Mouse (Mus musculus) limb, embryonic 11.5 days (tissue): ENCODE measurements around the gene Lcn6. TPM values are rescaled to one million over a fixed set of nuclear protein-coding genes. Genes with fewer than 3 reads are reported as not detected.
A peak's percentile ranks its signal among the peaks of the same experiment; 100 is the strongest.

Source experiments
- ATAC-seq: fragments of 200-750 bp; cut with Nextera tagmentation; 2 replicates; pipeline ENCODE4 v1.8.0; 2017; ENCODE audit warnings: low read depth; ENCODE audit not compliant: insufficient number of reproducible peaks, low FRiP score, low TSS enrichment
- DNase-seq: peaks from one replicate; pipeline ENCODE4 v3.0.0-alpha.2; 2015; ENCODE audit warnings: low spot score
- H3K27ac ChIP-seq: fragments of 300-500 bp; sonication (generic); replicated peaks from 2 replicates; pipeline ENCODE4 v1.5.1; 2014; ENCODE audit warnings: low read depth, mild to moderate bottlenecking, low read length
- H3K27me3 ChIP-seq: fragments of 300-500 bp; sonication (generic); 2 replicates; pipeline ENCODE4 v1.6.1; 2014; ENCODE audit warnings: mild to moderate bottlenecking, low read length, mixed read lengths; ENCODE audit not compliant: control insufficient read depth, insufficient read depth
- H3K36me3 ChIP-seq: fragments of 300-500 bp; sonication (generic); 2 replicates; pipeline ENCODE4 v1.6.1; 2014; ENCODE audit warnings: mild to moderate bottlenecking, low read length, moderate library complexity, mixed read lengths; ENCODE audit not compliant: control insufficient read depth, insufficient read depth
- H3K4me1 ChIP-seq: fragments of 300-500 bp; sonication (generic); 2 replicates; pipeline ENCODE4 v1.6.1; 2014; ENCODE audit warnings: low read length, mixed read lengths; ENCODE audit not compliant: control insufficient read depth, insufficient read depth
- H3K4me2 ChIP-seq: fragments of 300-500 bp; sonication (generic); 2 replicates; pipeline ENCODE4 v1.6.1; 2014; ENCODE audit warnings: low read depth, mild to moderate bottlenecking, moderate library complexity; ENCODE audit not compliant: severe bottlenecking
- H3K4me3 ChIP-seq: fragments of 300-500 bp; sonication (generic); 2 replicates; pipeline ENCODE4 v1.5.1; 2014; ENCODE audit warnings: low read depth, low read length
- H3K9ac ChIP-seq: fragments of 300-500 bp; sonication (generic); 2 replicates; pipeline ENCODE4 v1.6.1; 2014; ENCODE audit warnings: mild to moderate bottlenecking, low read length
- H3K9me3 ChIP-seq: fragments of 300-500 bp; sonication (generic); 2 replicates; pipeline ENCODE4 v1.6.1; 2016; ENCODE audit warnings: low read length; ENCODE audit not compliant: control insufficient read depth
- WGBS: fragments of 180-500 bp; shearing (Covaris S2); extraction: QIAGEN DNeasy Blood & Tissue Kit; methylation state at CpG from one replicate; pipeline ENCODE4 v1.1.7; 2014; 5-methylcytosine and 5-hydroxymethylcytosine counted together
- polyA plus RNA-seq: library from polyadenylated mRNA; unstranded; fragments of >200 nt; fragmentation: Nextera tagmentation; extraction: Ambion mirVana; gene quantifications from 2 replicates; pipeline ENCODE4 v1.2.1, GENCODE M21; 2014

Gene Lcn6
- polyA plus RNA-seq, 1 experiment from 2014 or later: not detected

- Histone ChIP-seq H3K4me2 (no peak overlapping the region), H3K4me3 (no peak overlapping the region), H3K36me3 (no peaks in the 10 kb centered on the region), H3K9me3 (no peaks in the 10 kb centered on the region), H3K27ac (no peak overlapping the region), H3K4me1 (no peaks in the 10 kb centered on the region), H3K9ac (no peak overlapping the region), H3K27me3 (no peaks in the 10 kb centered on the region)
- ATAC-seq: no peak
- DNase-seq: no peak
- 84% methylated on average over 4 of the region's 4 CpGs for WGBS
Measured at GRCm38 (mm10) chr2:25657246-25657645, 19.3 kb upstream of the Lcn6 start.

- DNase-seq (no peak), ATAC-seq (no peak)
- Histone ChIP-seq H3K27ac (no peak within 1 kb of the TSS), H3K4me3 (no peak within 1 kb of the TSS), H3K27me3 (no peaks in the 10 kb centered on the region), H3K4me1 (no peaks in the 10 kb centered on the region), H3K4me2 (no peak within 1 kb of the TSS), H3K36me3 (no peaks in the 10 kb centered on the region), H3K9ac (no peak within 1 kb of the TSS), H3K9me3 (no peaks in the 10 kb centered on the region)
Measured at GRCm38 (mm10) chr2:25657652-25658051, 18.9 kb upstream of the Lcn6 start, which contains the start of gene Lcn5. TSS of gene Lcn5 (plus strand) at chr2:25657952.

GRCm38 (mm10) chr2:25660279-25660678 is 16.3 kb upstream of the Lcn6 start:
- no peak overlapping the region for H3K4me3 ChIP-seq
- no peak overlapping the region for H3K4me2 ChIP-seq
- H3K27ac ChIP-seq: no peak overlapping the region
- no peak overlapping the region for H3K9ac ChIP-seq
- no peaks in the 10 kb centered on the region for H3K36me3 ChIP-seq
- no peaks in the 10 kb centered on the region for H3K9me3 ChIP-seq
- DNase-seq: no peak
- WGBS: 77% methylated on average over 8 of the region's 8 CpGs
- H3K27me3 ChIP-seq: no peaks in the 10 kb centered on the region
- no peak for ATAC-seq
- H3K4me1 ChIP-seq: no peaks in the 10 kb centered on the region

GRCm38 (mm10) chr2:25661245-25661970 is 15.2 kb upstream of the Lcn6 start:
- ATAC-seq: no peak
- Histone ChIP-seq H3K4me1 (no peaks in the 10 kb centered on the region), H3K9ac (no peak overlapping the region), H3K27ac (no peak overlapping the region), H3K9me3 (no peaks in the 10 kb centered on the region), H3K27me3 (no peaks in the 10 kb centered on the region), H3K36me3 (no peaks in the 10 kb centered on the region), H3K4me2 (no peak overlapping the region), H3K4me3 (no peak overlapping the region)
- 86% methylated on average over 6 of the region's 6 CpGs for WGBS
- no peak for DNase-seq

GRCm38 (mm10) chr2:25663511-25663910 is 13.1 kb upstream of the Lcn6 start:
- H3K9ac ChIP-seq: no peak overlapping the region
- no peak for ATAC-seq
- 58% methylated on average over 1 of the region's 1 CpGs for WGBS
- H3K4me3 ChIP-seq: no peak overlapping the region
- no peaks in the 10 kb centered on the region for H3K9me3 ChIP-seq
- no peaks in the 10 kb centered on the region for H3K27me3 ChIP-seq
- DNase-seq: peak; percentile 76
- no peak overlapping the region for H3K27ac ChIP-seq
- H3K36me3 ChIP-seq: no peaks in the 10 kb centered on the region
- no peaks in the 10 kb centered on the region for H3K4me1 ChIP-seq
- no peak overlapping the region for H3K4me2 ChIP-seq

- Histone ChIP-seq H3K27ac (no peak overlapping the region), H3K9ac (no peak overlapping the region), H3K4me1 (no peaks in the 10 kb centered on the region), H3K36me3 (no peaks in the 10 kb centered on the region), H3K9me3 (no peaks in the 10 kb centered on the region), H3K4me2 (no peak overlapping the region), H3K27me3 (no peaks in the 10 kb centered on the region), H3K4me3 (no peak overlapping the region)
- no peak for DNase-seq
- ATAC-seq: no peak
- WGBS: 85% methylated on average over 5 of the region's 5 CpGs
Measured at GRCm38 (mm10) chr2:25664125-25664524, 12.5 kb upstream of the Lcn6 start.

GRCm38 (mm10) chr2:25666516-25666915 is 10.1 kb upstream of the Lcn6 start:
- WGBS: 64% methylated on average over 1 of the region's 1 CpGs
- no peak for ATAC-seq
- DNase-seq: no peak
- H3K9me3 ChIP-seq: no peaks in the 10 kb centered on the region
- H3K27me3 ChIP-seq: no peaks in the 10 kb centered on the region
- no peaks in the 10 kb centered on the region for H3K36me3 ChIP-seq
- no peak overlapping the region for H3K9ac ChIP-seq
- H3K4me1 ChIP-seq: no peaks in the 10 kb centered on the region
- no peak overlapping the region for H3K4me3 ChIP-seq
- H3K27ac ChIP-seq: no peak overlapping the region
- no peak overlapping the region for H3K4me2 ChIP-seq

- no peaks in the 10 kb centered on the region for H3K9me3 ChIP-seq
- no peak overlapping the region for H3K4me2 ChIP-seq
- no peaks in the 10 kb centered on the region for H3K4me1 ChIP-seq
- ATAC-seq: no peak
- no peak overlapping the region for H3K9ac ChIP-seq
- DNase-seq: no peak
- H3K27me3 ChIP-seq: no peaks in the 10 kb centered on the region
- H3K36me3 ChIP-seq: no peaks in the 10 kb centered on the region
- H3K27ac ChIP-seq: no peak overlapping the region
- 89% methylated on average over 6 of the region's 6 CpGs for WGBS
- H3K4me3 ChIP-seq: no peak overlapping the region
Measured at GRCm38 (mm10) chr2:25679559-25679958, 3.0 kb downstream of the Lcn6 start.

- Histone ChIP-seq H3K4me2 (no peak within 1 kb of the TSS), H3K27me3 (no peaks in the 10 kb centered on the region), H3K27ac (no peak within 1 kb of the TSS), H3K9me3 (no peaks in the 10 kb centered on the region), H3K36me3 (no peaks in the 10 kb centered on the region), H3K4me1 (no peaks in the 10 kb centered on the region), H3K9ac (no peak within 1 kb of the TSS), H3K4me3 (no peak within 1 kb of the TSS)
- ATAC-seq (no peak), DNase-seq (no peak)
- WGBS: 63% methylated on average over 2 of the region's 2 CpGs
Measured at GRCm38 (mm10) chr2:25682426-25682825, 5.8 kb downstream of the Lcn6 start, which contains the start of gene Lcn10. TSS of gene Lcn10 (plus strand) at chr2:25682726.
